Mouse (Mus musculus): ENCODE results near the gene Zfp711.
A peak's percentile ranks its signal among the peaks of the same experiment; 100 is the strongest.

Zfp711 gene

DNA sequence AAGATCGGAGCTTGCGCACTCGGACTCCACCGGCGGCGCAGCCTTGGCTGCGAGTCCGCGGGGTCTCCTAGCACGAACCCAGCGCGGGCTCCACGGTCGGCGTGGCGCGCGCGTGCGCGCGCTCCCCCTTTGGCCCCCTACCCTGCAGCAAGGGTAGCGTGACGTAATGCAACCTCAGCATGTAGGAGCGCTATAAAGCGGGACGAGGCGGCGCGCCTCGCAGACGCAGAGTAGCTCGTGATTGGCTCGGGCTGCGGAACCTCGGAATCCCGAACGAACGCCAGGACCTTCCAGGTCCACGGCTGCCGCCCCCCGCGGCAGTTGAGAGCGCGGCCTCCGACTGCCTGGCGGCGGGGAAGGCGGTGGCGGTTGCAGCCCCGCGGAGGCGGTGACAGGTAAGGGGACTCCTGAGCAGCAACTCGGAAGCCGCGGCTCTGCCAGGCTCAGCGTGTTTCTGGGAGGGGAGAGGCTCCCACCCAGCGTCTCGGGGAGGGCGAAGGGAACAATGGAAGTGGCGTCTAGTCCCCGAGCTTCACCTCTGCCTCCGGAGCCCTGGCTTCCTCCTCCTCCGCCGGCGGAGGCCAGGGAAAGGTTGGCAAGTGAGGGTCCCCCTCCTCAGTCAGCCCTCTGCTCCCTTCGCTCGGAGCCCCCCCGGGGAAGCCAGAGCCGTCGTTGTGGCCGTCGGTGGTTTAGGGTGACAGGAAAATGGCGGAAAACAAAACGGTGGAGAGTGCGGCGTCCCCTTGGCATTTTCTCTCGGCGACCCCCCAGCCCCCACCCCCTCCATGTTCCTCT is at the start of gene Zfp711:
Zfp711 (plus strand) TSS at position 16 of the 795 bp plus-strand sequence.
- peak; percentile 92 for DNase-seq

DNA sequence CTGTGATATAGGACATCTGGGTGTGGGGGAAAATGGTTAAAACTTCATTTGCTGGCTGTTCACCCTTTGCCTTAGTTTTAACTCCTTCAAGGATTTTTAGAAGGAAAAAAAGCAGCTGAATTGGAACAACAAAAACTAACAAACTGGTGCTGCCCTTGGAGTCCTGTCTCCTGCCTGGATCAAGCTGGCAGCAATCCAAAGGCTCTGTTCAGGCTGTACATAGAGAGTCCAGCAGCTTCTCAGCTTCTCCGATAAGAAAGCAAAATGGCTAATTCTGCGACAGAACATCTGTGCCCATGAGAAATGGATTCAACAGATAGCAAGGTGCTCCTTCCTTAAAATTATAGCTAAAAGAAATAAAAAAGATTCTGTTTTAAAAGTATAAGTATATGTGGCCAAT is 32.6 kb upstream of the Zfp711 start:
- DNase-seq, result no peak

GRCm38 (mm10) chrX:112601306-112602120 is 1.2 kb downstream of the Zfp711 start:
- DNase-seq, result no peak

DNA sequence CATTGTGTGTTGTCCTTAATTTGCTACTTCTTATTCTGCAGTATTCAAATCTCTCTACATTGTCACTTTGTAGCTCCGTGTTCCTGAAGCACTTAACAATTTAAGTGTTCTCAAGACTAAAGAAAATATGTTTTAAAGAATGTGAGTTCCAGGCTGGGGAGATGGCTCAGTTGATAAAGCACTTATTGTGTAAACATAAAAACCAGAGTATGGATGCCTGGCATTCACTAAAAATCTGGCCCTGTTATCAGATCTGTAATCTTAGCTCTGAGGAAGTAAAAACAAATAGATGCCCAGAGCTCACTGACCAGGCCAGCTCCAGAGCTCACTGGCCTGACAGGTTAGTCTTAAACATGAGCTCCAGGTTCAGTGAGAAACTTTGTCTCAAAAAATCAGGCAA is 75.2 kb downstream of the Zfp711 start:
- no peak for DNase-seq

- DNase-seq, result no peak
Observed at GRCm38 (mm10) chrX:112680605-112681004, 80.3 kb downstream of the Zfp711 start.
